Mouse (Mus musculus) small intestine, adult 2 months (tissue): ENCODE data around the gene Gm12216. TPM values are rescaled to one million over a fixed set of nuclear protein-coding genes. Genes with fewer than 3 reads are reported as not detected.

Experiments used
- H3K27ac ChIP-seq: fragments of 200-500 bp; 2 replicates; pipeline ENCODE4 v1.5.1; 2012; ENCODE audit warnings: low read depth, low read length, control low read depth, inconsistent platforms; ENCODE audit not compliant: insufficient read depth
- H3K27me3 ChIP-seq: fragments of 200-500 bp; 2 replicates; pipeline ENCODE4 v1.6.1; 2012; ENCODE audit warnings: mild to moderate bottlenecking, moderate library complexity, low read length, inconsistent platforms; ENCODE audit not compliant: control insufficient read depth, insufficient read depth
- H3K36me3 ChIP-seq: fragments of 200-500 bp; 2 replicates; pipeline ENCODE4 v1.6.1; 2012; ENCODE audit warnings: mild to moderate bottlenecking, low read length, control low read depth, inconsistent platforms; ENCODE audit not compliant: control insufficient read depth, insufficient read depth
- H3K4me1 ChIP-seq: fragments of 200-500 bp; 2 replicates; pipeline ENCODE4 v1.6.1; 2012; ENCODE audit warnings: low read length, inconsistent platforms, mixed read lengths; ENCODE audit not compliant: control insufficient read depth, insufficient read depth, insufficient read length
- H3K4me3 ChIP-seq: fragments of 200-500 bp; 2 replicates; pipeline ENCODE4 v1.5.1; 2012; ENCODE audit warnings: low read depth, mild to moderate bottlenecking, control low read depth, inconsistent platforms, low read length, moderate library complexity
- CTCF ChIP-seq: fragments of 200-500 bp; IDR thresholded peaks from 2 replicates; pipeline ENCODE4 v1.5.1; 2012; ENCODE audit warnings: low read depth, mild to moderate bottlenecking, control low read depth, inconsistent platforms, low read length, moderate library complexity, mixed read lengths; ENCODE audit not compliant: insufficient replicate concordance, insufficient read length; ENCODE audit errors: extremely low read depth
- POLR2A ChIP-seq: fragments of 200-500 bp; IDR thresholded peaks from 2 replicates; pipeline ENCODE4 v1.6.1; 2012; ENCODE audit warnings: low read depth, mild to moderate bottlenecking, control low read depth, inconsistent platforms, low read length, moderate library complexity
- WGBS: fragments of 180-500 bp; shearing (Covaris S2); methylation state at CpG from one replicate; pipeline ENCODE4 v1.1.7; 2018; 5-methylcytosine and 5-hydroxymethylcytosine counted together
- polyA plus RNA-seq: library from polyadenylated mRNA; depleted of rRNA; stranded (reverse); fragments of >200 nt; gene quantifications from 2 replicates; pipeline ENCODE4 v1.2.3, GENCODE M21; 2012

The Gm12216 gene
- polyA plus RNA-seq, 1 experiment = 12.4 TPM

- H3K36me3 ChIP-seq = peaks cover 3% of the 10 kb centered on the region
- TF ChIP-seq CTCF = no peak
- TF ChIP-seq POLR2A = no peak
- 15% methylated on average over 5 of the region's 5 CpGs for WGBS
- no peak overlapping the region for H3K27ac ChIP-seq
- H3K4me1 ChIP-seq = peaks cover 26% of the 10 kb centered on the region
- H3K27me3 ChIP-seq = no peaks in the 10 kb centered on the region
- H3K4me3 ChIP-seq = no peak overlapping the region
Measured at GRCm38 (mm10) chr11:53851795-53852194, 7.3 kb downstream of the Gm12216 start.

- WGBS = 41% methylated on average over 9 of the region's 9 CpGs
- Histone ChIP-seq H3K27ac (no peak overlapping the region), H3K27me3 (no peaks in the 10 kb centered on the region), H3K4me1 (peaks cover 34% of the 10 kb centered on the region), H3K4me3 (no peak overlapping the region), H3K36me3 (peaks cover 3% of the 10 kb centered on the region)
- TF ChIP-seq POLR2A (no peak), CTCF (peak; percentile 84)
Measured at GRCm38 (mm10) chr11:53849588-53850320, 9.3 kb downstream of the Gm12216 start.

GRCm38 (mm10) chr11:53845680-53846079 is 13.4 kb downstream of the Gm12216 start:
- no peaks in the 10 kb centered on the region for H3K27me3 ChIP-seq
- 52% methylated on average over 6 of the region's 6 CpGs for WGBS
- TF ChIP-seq POLR2A (no peak), CTCF (no peak)
- peak overlapping the region; percentile 52 for H3K27ac ChIP-seq
- H3K4me1 ChIP-seq = peaks cover 37% of the 10 kb centered on the region
- peaks cover 3% of the 10 kb centered on the region for H3K36me3 ChIP-seq
- no peak overlapping the region for H3K4me3 ChIP-seq

GRCm38 (mm10) chr11:53843106-53843505 is 15.9 kb downstream of the Gm12216 start:
- TF ChIP-seq POLR2A = no peak
- TF ChIP-seq CTCF = no peak
- 86% methylated on average over 10 of the region's 10 CpGs for WGBS
- no peak overlapping the region for H3K4me3 ChIP-seq
- H3K4me1 ChIP-seq = peaks cover 53% of the 10 kb centered on the region
- no peaks in the 10 kb centered on the region for H3K36me3 ChIP-seq
- no peak overlapping the region for H3K27ac ChIP-seq
- no peaks in the 10 kb centered on the region for H3K27me3 ChIP-seq

GRCm38 (mm10) chr11:53842161-53842581 is 16.9 kb downstream of the Gm12216 start:
- peak overlapping the region; percentile 52 for H3K27ac ChIP-seq
- no peak overlapping the region for H3K4me3 ChIP-seq
- peaks cover 58% of the 10 kb centered on the region for H3K4me1 ChIP-seq
- H3K27me3 ChIP-seq = no peaks in the 10 kb centered on the region
- no peak for TF ChIP-seq CTCF
- TF ChIP-seq POLR2A = no peak
- 40% methylated on average over 4 of the region's 4 CpGs for WGBS
- no peaks in the 10 kb centered on the region for H3K36me3 ChIP-seq

GRCm38 (mm10) chr11:53841514-53841913 is 17.5 kb downstream of the Gm12216 start:
- no peaks in the 10 kb centered on the region for H3K36me3 ChIP-seq
- peaks cover 58% of the 10 kb centered on the region for H3K4me1 ChIP-seq
- TF ChIP-seq CTCF (no peak), POLR2A (no peak)
- no peaks in the 10 kb centered on the region for H3K27me3 ChIP-seq
- WGBS = 37% methylated on average over 12 of the region's 12 CpGs
- peak overlapping the region; percentile 11; the same call in 1 of the 2 replicates for H3K4me3 ChIP-seq
- H3K27ac ChIP-seq = peak overlapping the region; percentile 55

GRCm38 (mm10) chr11:53839663-53840642 is 19.1 kb downstream of the Gm12216 start:
- Histone ChIP-seq H3K27ac (peak overlapping the region; percentile 98), H3K27me3 (no peaks in the 10 kb centered on the region), H3K4me3 (no peak overlapping the region), H3K36me3 (no peaks in the 10 kb centered on the region), H3K4me1 (peaks cover 61% of the 10 kb centered on the region)
- no peak for TF ChIP-seq POLR2A
- no peak for TF ChIP-seq CTCF
- 23% methylated on average over 8 of the region's 8 CpGs for WGBS
